Mouse (Mus musculus): ENCODE results near the gene Chil6.

The Chil6 gene

DNA sequence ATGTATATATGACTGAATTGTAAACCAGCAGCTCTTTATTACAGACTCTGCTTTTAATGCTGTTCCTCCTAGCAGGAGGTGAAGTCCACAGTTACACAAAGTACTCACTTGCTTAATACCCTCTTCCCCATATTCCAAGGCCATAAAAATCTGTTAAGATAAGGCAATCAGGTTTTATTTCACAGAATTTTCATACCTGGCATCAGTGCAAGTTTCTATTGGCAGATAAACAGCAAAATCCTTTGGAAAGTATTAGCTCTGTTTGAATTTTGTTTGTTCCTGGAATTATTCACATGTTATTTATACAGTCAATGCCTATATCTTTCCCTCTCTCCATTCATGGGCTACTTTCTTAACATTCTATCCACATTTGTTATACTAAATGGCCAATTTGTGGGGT lies at the start of gene Chil6:
Gene Chil6, minus strand, starts transcription at position 101 of the 400 bp plus-strand sequence.
- no peak for DNase-seq (ENCODE audit: low read depth, low spot score)

DNA sequence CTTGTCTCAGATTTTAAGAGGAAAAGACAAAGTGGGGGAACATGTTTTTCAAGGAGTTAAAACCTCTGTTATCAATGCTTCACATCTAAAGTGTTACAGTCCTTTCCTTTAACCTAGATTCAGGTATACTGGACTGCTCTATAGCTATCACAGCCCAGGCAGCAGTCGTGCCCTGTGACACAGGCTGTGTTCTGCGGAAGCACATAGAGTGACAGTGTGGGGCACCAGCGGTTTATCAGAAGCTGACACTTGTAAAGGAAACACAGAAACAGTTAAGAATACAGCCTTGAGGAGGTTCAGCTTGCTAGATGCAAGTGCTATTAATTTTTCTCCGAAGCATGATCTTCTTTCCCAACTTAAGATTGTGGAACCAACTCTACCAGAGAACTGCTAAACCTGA lies 46.6 kb upstream of the Chil6 start:
- DNase-seq (ENCODE audit: low read depth, low spot score) = no peak

DNA sequence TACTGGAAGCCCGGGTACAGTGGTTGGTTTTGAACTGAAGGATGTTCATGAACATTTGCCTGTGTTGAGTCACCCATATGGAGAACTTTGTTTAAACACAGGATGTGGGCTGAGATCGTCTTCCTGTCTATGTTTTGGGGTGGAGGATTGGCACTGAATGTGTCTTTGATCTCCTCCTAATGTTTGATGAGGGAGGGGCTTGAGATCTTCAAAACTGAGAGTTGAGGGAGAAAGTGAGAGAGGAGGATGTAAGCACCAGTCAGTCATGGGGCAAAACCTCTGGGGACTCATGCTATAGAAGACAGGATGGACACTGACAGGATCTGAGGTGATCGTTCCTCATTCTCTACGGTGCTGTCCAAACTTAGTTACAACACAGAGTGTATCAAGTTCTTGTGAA lies 43.6 kb upstream of the Chil6 start:
- DNase-seq (ENCODE audit: low read depth, low spot score) = no peak

DNA sequence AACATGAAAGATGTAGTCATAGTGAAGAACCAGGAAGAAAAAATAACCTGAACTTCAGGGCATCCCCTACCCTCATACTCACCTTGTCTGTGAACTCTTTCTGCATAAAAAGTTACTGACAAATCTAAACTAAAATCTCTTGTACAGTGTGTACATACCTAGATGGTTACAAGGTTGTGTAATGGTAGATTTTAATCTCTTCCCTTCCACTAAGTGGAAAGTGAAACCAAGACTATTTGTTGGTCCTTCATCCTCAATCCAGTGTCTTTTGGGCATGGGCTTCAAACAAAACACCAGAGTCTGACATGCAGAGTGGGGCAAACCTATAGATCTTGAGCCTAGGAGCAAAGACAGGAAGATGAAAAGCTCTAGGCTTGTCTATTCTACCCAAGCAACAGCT lies 43.0 kb upstream of the Chil6 start:
- DNase-seq (ENCODE audit: low read depth, low spot score) = no peak

DNA sequence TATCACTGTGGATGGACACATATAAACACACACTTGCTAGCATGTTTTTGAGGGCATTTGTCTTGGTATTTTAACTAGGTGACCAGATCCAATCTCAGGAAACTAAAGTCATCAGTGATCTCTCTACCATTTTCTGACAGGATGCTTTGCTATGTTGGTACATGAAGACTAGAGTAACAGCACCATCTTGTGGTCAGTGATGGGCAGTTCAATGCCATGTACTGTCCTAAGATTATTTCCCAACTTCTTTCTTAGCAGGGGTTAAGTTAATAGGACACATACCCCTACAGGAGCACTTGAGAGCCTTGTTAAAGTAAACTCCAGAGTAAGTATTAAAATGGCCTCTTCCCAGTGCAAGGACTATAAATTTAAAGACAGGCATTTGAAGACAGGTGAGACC lies 42.6 kb upstream of the Chil6 start:
- peak; percentile 6 for DNase-seq (ENCODE audit: low read depth, low spot score)

Measured in telencephalon, adult 2 months (tissue).